Mouse (Mus musculus): ENCODE measurements around the gene Sec14l1. TPM values are rescaled to one million over a fixed set of nuclear protein-coding genes. Genes with fewer than 3 reads are reported as not detected.
A peak's percentile ranks its signal among the peaks of the same experiment; 100 is the strongest.

The Sec14l1 gene
- total RNA-seq, 2 experiments from 2014 or later = 172 to 175 TPM

GRCm38 (mm10) chr11:117163771-117164170 is 48.8 kb downstream of the Sec14l1 start:
- DNase-seq (ENCODE audit: low spot score in 2 of 2) = no peak
- intact Hi-C loops (cut with DNase I) = no loop called here

- intact Hi-C loops (cut with DNase I) = loop anchor here (5.0 kb wide), 1 partner anchor 41 kb away; no protein-coding TSS in a partner anchor
- DNase-seq (ENCODE audit: low spot score in 2 of 2) = peak in 1 of 2 experiments; percentile 63
Observed at GRCm38 (mm10) chr11:117168278-117169087, 53.5 kb downstream of the Sec14l1 start.

GRCm38 (mm10) chr11:117169088-117169635 is 54.2 kb downstream of the Sec14l1 start:
- no peak for DNase-seq (ENCODE audit: low spot score in 2 of 2)
- intact Hi-C loops (cut with DNase I) = loop anchor here (5.0 kb wide), 1 partner anchor 42 kb away; no protein-coding TSS in a partner anchor

- peak; percentile 58 to 84 for DNase-seq (ENCODE audit: low spot score in 2 of 2)
Observed at GRCm38 (mm10) chr11:117169801-117170565, 55.0 kb downstream of the Sec14l1 start.

GRCm38 (mm10) chr11:117174098-117174892 is 59.3 kb downstream of the Sec14l1 start:
- intact Hi-C loops (cut with DNase I) = loop anchor here (10.0 kb wide), 1 partner anchor 259 kb away; the partner anchor contains the start of gene Mgat5b
- DNase-seq (ENCODE audit: low spot score in 2 of 2) = peak in 1 of 2 experiments; percentile 49

More at GRCm38 (mm10) chr11:117169801-117170565, 55.0 kb downstream of the Sec14l1 start:
- intact Hi-C loops (cut with DNase I) = loop anchor here (5.0 to 10.0 kb wide), 2 partner anchors 43 to 255 kb away; partner anchors contain the start of gene Mgat5b

- intact Hi-C loops (cut with DNase I) = loop anchor here (10.0 kb wide), 1 partner anchor 260 kb away; the partner anchor contains the start of gene Mgat5b
- no peak for DNase-seq (ENCODE audit: low spot score in 2 of 2)
Observed at GRCm38 (mm10) chr11:117174924-117175323, 60.0 kb downstream of the Sec14l1 start.

GRCm38 (mm10) chr11:117175472-117175871 is 60.5 kb downstream of the Sec14l1 start:
- intact Hi-C loops (cut with DNase I) = loop anchor here (10.0 kb wide), 1 partner anchor 261 kb away; the partner anchor contains the start of gene Mgat5b
- DNase-seq (ENCODE audit: low spot score in 2 of 2) = no peak

- intact Hi-C loops (cut with DNase I) = loop anchor here (10.0 kb wide), 1 partner anchor 262 kb away; the partner anchor contains the start of gene Mgat5b
- peak in 1 of 2 experiments; percentile 46 for DNase-seq (ENCODE audit: low spot score in 2 of 2)
Observed at GRCm38 (mm10) chr11:117176304-117176703, 61.3 kb downstream of the Sec14l1 start.

GRCm38 (mm10) chr11:117176900-117177299 is 61.9 kb downstream of the Sec14l1 start:
- intact Hi-C loops (cut with DNase I) = loop anchor here (1.0 to 10.0 kb wide), 2 partner anchors 105 to 262 kb away; partner anchors contain the start of gene Mgat5b
- no peak for DNase-seq (ENCODE audit: low spot score in 2 of 2)

- intact Hi-C loops (cut with DNase I) = loop anchor here (1.0 to 10.0 kb wide), 2 partner anchors 105 to 263 kb away; partner anchors contain the start of gene Mgat5b
Observed at GRCm38 (mm10) chr11:117177303-117177979, 62.5 kb downstream of the Sec14l1 start.

GRCm38 (mm10) chr11:117179902-117180301 is 64.9 kb downstream of the Sec14l1 start:
- intact Hi-C loops (cut with DNase I) = loop anchor here (10.0 kb wide), 2 partner anchors 265 to 285 kb away; partner anchors contain the start of gene Mgat5b
- DNase-seq (ENCODE audit: low spot score in 2 of 2) = no peak

More at GRCm38 (mm10) chr11:117177303-117177979, 62.5 kb downstream of the Sec14l1 start:
- peak; percentile 92 to 94 for DNase-seq (ENCODE audit: low spot score in 2 of 2)

- no peak for DNase-seq (ENCODE audit: low spot score in 2 of 2)
- intact Hi-C loops (cut with DNase I) = loop anchor here (10.0 kb wide), 1 partner anchor 288 kb away; no protein-coding TSS in a partner anchor
Observed at GRCm38 (mm10) chr11:117182808-117183207, 67.8 kb downstream of the Sec14l1 start.

GRCm38 (mm10) chr11:117183299-117183698 is 68.3 kb downstream of the Sec14l1 start:
- intact Hi-C loops (cut with DNase I) = loop anchor here (10.0 kb wide), 1 partner anchor 288 kb away; no protein-coding TSS in a partner anchor

GRCm38 (mm10) chr11:117183841-117184240 is 68.9 kb downstream of the Sec14l1 start:
- intact Hi-C loops (cut with DNase I) = loop anchor here (10.0 kb wide), 1 partner anchor 289 kb away; no protein-coding TSS in a partner anchor
- no peak for DNase-seq (ENCODE audit: low spot score in 2 of 2)

More at GRCm38 (mm10) chr11:117183299-117183698, 68.3 kb downstream of the Sec14l1 start:
- no peak for DNase-seq (ENCODE audit: low spot score in 2 of 2)

GRCm38 (mm10) chr11:117185076-117185933 is 70.3 kb downstream of the Sec14l1 start:
- intact Hi-C loops (cut with DNase I) = loop anchor here (10.0 kb wide), 1 partner anchor 291 kb away; no protein-coding TSS in a partner anchor
- DNase-seq (ENCODE audit: low spot score in 2 of 2) = no peak

GRCm38 (mm10) chr11:117191524-117191923 is 76.6 kb downstream of the Sec14l1 start:
- DNase-seq (ENCODE audit: low spot score in 2 of 2) = no peak
- intact Hi-C loops (cut with DNase I) = no loop called here

Measured in left cerebral cortex, postnatal 14 days (tissue).